Mouse (Mus musculus): ENCODE measurements around the gene Rnf8.
A peak's percentile ranks its signal among the peaks of the same experiment; 100 is the strongest.
"Not testable (repeated sequence)": the region's sequence is repeated elsewhere in the genome, so short reads cannot be mapped to it uniquely, and the experiment has no call there.

The Rnf8 gene

GRCm38 (mm10) chr17:29614115-29615023 is at the start of gene Rnf8, which contains the start of gene Gm28043:
TSS of gene Rnf8 (plus strand) at chr17:29614790.
TSS of gene Gm28043 (plus strand) at chr17:29614876.
- ATAC-seq (ENCODE audit: low TSS enrichment) = peak; percentile 91

DNA sequence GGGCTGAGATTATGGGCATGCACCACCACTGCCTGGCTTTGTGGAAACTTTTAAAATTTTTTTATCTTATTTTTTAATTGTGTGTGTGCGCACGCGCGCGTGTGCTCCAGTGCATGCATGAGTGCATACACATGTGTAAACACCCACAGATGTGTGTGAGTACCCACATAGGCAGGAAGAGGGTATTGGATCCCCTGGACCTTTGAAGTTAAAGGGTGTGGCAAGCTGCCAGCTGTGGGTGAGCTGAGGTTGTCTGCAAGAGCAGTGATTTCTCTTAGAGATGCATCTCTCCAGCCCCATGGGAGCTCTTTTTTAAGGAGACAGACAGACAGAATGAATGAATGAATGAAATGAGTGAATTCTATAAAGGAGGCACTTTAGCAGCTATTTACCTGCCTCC is 49.1 kb upstream of the Rnf8 start:
- no peak for ATAC-seq (ENCODE audit: low TSS enrichment)

DNA sequence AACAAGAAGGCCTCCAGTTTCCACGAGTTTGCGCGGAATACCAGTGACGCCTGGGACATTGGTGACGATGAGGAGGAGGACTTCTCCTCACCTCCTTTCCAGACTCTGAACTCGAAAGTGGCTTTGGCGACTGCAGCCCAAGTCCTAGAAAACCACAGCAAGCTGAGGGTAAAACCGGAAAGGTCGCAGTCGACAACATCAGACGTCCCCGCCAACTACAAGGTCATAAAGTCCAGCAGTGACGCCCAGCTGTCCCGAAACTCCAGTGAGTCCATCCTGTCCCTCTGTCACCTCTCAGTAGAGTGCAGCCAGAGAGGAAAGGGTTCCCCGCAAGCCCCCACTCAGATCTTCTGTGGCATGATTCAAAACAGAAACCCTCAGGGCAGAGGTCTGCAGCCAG is 46.2 kb upstream of the Rnf8 start:
- no peak for ATAC-seq (ENCODE audit: low TSS enrichment)

GRCm38 (mm10) chr17:29569831-29570230 is 44.8 kb upstream of the Rnf8 start:
- no peak for ATAC-seq (ENCODE audit: low TSS enrichment)

DNA sequence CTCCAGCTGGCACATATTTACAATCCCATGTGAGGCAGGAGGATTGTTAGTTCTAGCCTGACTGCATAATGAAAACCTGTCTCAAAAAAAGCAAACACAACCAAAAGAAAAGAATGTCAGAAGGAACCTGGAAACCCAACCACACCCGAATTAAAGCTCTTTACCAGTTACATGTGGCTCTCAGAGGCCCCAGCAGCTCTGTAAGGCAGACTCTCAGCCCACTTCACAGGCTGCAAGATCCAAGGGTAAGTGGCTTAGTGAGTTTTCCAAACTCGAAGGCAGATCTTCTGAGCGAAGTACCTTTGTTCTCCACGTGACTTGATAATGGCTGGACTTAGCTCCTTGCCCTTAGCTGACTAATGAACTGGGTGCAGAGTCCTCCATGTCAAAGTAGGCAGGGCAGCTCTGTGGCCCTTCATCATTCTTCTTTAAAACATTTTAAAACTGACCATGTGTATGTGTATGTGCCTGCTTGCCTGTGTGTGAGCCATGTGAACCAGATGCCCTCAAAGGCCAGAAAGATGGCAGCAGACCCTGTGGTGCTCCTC is 34.9 kb upstream of the Rnf8 start:
- no peak for ATAC-seq (ENCODE audit: low TSS enrichment)

DNA sequence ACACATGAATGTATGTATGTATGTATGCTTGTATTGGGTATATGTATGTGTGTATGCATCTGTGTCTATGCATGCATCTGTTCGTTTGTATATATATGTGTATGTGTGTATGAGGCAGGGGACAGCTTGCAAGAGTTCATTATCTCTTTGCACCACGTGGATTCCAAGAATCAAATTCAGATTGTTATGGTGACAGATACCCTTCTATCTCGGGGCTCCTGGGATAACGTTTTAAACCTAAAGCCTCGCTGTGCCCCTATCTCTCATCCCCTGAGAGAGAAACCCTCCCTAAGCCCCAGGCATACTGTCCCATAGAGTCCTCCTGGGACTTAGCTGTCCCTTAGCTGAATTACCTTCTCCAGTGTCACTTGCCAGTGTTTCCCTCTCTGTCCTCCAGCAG is 31.0 kb upstream of the Rnf8 start:
- no peak for ATAC-seq (ENCODE audit: low TSS enrichment)

GRCm38 (mm10) chr17:29584306-29584705 is 30.3 kb upstream of the Rnf8 start:
- ATAC-seq (ENCODE audit: low TSS enrichment) = no peak

DNA sequence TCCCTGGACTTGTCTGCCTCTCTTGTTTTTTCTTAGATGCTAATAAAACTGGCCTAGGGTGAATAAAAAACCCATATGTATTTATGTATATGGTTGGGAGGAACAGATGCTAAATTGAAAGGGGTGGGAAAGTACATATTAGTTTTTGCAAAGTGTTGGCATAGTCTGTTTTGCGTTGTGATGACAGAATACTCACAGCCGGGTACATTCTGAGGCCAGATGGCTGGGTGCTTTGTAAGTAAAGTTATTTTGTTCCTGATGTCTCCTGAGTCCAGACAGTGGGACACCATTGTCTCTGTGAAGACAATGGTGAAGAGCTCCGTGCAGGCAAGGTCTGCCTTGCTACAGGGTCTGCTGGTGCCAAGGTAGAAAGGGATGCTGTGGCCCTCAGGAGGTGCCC is 29.9 kb upstream of the Rnf8 start:
- no peak for ATAC-seq (ENCODE audit: low TSS enrichment)

- no peak for ATAC-seq (ENCODE audit: low TSS enrichment)
These were observed 29.1 kb upstream of the Rnf8 start for GRCm38 (mm10) chr17:29585446-29585845.

GRCm38 (mm10) chr17:29586921-29587320 is 27.7 kb upstream of the Rnf8 start:
- no peak for ATAC-seq (ENCODE audit: low TSS enrichment)

DNA sequence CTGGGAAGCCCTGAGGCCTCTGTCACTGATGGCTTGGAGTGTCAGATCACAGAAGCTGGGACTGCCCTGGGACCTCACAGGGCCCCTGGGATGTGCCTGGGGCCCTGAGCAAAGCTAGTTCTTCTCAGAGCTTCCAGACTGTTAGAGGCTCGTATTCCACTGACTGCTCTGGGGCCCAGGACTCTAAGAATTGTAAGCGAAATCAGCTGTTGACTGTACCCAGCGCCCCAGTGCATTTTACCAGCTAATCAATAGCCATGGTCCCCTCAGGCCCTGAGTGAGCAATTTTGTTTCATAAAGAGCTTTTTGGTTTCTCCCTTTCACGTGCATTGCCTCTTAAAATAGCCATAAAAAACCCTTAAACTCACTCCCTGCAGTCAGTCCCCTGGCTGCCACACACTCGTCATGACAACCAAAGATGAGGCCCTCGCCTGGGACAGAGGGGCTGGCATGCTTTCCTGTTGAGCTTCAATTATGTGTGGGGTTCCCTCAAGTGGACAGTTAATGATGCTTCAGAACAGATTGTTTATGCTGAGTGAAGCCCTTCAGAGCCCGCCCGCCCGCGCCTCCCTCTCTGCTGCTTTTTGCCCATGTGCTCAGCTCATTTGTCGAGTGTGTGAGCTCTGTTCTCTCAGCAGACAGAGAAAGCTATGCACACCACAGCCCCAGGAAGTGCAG is 25.2 kb upstream of the Rnf8 start:
- ATAC-seq (ENCODE audit: low TSS enrichment) = peak; percentile 67; the same call in 1 of the 2 replicates

- ATAC-seq (ENCODE audit: low TSS enrichment) = no peak
These were observed 18.5 kb upstream of the Rnf8 start for GRCm38 (mm10) chr17:29595891-29596770.

DNA sequence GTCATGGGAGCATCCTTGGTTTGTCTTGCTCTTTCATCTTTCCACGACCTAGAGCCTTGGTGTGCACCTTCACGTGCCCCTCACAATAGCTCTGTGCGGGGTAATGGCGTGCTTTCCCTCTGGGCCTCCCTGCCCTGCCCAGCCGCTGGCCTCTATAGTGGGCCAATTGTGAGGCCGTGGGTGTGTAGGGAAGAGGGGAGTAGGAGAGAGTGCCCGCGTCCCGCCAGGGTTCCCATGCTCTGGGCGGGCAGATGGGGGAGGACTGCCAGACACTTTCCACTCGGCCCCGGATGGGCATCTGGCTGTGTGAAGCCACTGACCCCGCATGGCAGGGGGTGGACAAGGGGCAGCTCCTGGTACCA is 17.8 kb upstream of the Rnf8 start:
- no peak for ATAC-seq (ENCODE audit: low TSS enrichment)

DNA sequence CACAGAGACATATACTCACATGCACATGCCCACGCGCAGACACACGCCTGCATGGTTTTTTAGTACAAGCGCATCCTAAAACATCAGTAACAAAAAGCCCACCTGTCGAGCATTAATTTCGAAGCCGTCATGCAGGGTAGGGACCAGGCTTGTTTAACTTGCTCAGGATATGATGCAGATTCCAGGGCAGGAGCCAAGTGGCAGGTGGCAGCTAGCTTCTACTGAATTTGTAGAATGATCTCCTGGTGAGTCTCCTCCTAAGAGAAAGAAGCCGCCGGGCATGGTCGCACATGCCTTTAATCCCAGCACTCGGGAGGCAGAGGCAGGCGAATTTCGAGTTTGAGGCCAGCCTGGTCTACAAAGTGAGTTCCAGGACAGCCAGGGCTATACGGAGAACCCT is 15.5 kb upstream of the Rnf8 start:
- ATAC-seq (ENCODE audit: low TSS enrichment) = no peak

DNA sequence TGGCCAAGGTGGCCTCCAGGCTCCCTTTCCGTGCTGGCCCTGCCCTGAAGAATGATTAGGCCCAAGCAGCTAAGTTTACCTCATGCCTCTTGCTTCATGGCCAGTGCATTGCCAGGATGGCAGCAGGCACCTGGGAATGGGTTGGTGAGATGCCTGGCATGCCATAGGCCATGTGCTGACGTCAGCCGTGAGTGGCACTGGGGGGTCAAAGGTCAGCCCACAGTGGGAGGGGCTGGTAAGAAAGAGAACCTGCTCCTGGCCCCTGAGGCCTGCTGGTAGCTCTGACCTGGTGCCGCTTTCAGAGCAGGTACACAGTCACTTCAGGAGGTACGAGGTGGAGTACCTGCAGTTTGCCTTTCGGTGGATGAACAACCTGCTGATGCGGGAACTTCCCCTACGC is 15.1 kb upstream of the Rnf8 start:
- ATAC-seq (ENCODE audit: low TSS enrichment) = no peak

DNA sequence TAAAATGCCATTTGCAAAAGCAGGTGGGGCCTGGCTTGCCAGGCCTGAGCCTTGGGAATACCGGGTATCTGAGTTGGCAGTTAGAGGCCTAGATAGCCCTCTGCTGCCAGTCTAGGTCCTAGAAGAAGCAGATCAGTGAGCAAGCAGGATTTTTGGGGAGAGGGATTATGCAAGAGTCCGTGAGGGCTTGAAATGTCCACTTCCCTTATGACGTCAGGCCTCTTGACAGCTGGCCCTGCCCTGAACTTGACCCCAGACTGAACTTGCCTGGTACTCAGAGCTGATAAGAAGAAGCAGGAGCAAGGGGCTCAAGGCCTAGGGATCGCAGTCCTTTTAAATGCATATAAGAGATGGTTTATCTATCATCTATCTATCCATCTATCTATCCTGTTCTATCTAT is 13.2 kb upstream of the Rnf8 start:
- no peak for ATAC-seq (ENCODE audit: low TSS enrichment)

DNA sequence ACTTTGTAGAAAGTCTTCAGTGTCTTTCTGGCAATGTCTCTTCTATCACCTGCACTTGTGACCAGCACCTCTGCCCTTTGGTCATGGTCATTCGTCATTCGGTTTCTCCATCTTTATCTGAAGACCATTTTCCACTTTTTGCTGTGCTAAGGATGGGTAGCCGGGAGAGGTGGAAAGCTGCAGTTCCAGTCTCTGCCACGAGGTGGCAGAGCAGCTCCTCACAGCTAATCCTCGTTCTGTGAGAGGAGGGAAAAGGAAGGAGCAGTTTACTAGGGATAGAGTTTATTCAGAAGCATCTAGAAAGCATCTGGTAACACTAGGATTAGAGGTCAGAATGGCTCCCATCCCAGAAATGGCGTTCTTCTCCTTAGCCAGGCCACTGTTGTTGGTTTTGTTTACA is 11.3 kb upstream of the Rnf8 start:
- peak; percentile 84 for ATAC-seq (ENCODE audit: low TSS enrichment)

- ATAC-seq (ENCODE audit: low TSS enrichment) = not testable (repeated sequence)
These were observed 1.1 kb upstream of the Rnf8 start for GRCm38 (mm10) chr17:29613453-29613852.

DNA sequence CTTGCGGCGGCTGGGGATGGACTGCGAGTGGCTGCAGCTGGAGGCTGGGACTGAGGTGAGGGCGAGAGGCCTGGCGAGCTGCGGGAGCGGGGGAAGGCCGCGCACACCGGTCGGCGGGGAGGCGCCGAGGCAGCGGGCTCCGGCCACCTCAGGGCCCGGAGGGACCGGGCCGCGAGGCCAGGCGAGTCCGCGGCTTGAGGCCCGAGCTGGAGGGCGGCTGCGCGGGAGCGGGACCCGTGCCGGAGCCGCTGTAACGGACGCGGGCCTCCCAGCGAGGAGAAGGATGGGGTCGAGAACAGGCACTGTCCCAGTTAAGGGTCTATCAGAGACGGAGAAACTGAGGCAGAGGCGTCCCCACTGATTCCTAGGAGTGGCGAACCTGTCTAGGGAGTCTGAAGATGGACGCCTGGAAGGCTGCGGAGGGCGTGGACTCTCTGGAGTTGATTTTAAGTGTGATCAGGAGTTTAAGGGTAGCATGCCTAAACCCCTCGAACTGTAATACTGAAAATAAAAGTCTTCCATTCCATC is 498 bp downstream of the Rnf8 start:
- peak; percentile 42 for ATAC-seq (ENCODE audit: low TSS enrichment)

DNA sequence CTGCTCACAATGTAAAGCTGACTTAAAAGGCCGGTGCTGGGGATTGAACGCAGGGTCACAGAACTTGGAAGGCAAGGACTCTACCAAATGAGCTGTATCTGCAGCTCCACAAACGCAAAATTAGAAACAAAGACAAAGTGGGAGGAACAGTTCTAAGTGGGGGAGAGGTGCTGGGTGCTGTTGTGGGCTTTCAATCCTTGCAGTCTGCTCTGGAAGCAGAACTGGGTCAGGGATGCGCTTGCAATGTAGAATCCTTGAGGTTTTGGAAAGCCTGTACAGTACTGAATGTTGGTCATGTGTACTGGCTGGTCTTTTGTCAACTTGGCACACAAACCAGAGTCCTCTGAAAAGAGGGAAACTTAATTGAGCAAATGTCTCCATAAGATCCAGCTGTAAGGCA is 1.0 kb downstream of the Rnf8 start:
- peak; percentile 62 for ATAC-seq (ENCODE audit: low TSS enrichment)

DNA sequence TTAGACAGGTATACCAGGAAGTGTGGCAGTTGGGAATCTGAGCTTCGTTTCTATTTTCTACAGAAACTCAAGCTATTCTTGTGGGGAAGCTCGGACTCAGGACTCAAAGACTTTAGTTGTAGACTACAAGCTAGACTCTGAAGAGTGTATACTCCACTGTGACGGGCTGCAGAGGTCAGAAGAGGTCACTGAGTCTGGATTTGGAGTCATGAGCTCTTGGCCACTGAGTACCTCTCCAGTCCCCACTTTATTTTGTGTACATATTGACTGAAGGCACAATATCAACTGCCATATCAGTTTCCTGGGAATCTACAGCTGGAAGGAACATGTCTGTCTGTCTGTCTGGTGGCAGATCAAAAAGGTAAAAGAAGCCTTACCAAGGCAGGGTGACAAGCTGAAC is 4.6 kb downstream of the Rnf8 start:
- ATAC-seq (ENCODE audit: low TSS enrichment) = no peak

DNA sequence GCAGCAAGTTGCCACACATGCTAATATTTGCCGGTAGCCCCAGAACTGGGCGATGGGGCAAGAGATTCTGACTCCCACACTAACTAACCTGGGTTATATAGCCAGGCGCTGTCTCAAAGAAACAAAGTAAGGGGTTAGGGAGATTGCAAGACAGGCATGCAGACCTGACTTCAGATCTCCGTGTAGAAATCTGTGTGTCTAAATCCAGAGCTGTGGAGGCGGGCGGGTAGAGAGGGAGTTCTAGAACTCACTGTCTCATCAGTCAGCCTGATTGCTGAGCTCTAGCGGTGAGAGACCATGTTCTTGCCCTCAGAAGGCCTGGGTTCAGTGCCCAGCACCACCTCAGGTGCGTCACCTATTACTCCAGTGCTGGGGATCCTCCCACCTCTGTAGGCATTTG is 8.9 kb downstream of the Rnf8 start:
- ATAC-seq (ENCODE audit: low TSS enrichment) = peak; percentile 74; the same call in 1 of the 2 replicates
